Mouse (Mus musculus): Measurements from ENCODE around the gene Nacc2. TPM values are rescaled to one million over a fixed set of nuclear protein-coding genes. Genes with fewer than 3 reads are reported as not detected.

Nacc2 gene
- total RNA-seq, 2 experiments from 2014 or later: 64.5 to 75.9 TPM

DNA sequence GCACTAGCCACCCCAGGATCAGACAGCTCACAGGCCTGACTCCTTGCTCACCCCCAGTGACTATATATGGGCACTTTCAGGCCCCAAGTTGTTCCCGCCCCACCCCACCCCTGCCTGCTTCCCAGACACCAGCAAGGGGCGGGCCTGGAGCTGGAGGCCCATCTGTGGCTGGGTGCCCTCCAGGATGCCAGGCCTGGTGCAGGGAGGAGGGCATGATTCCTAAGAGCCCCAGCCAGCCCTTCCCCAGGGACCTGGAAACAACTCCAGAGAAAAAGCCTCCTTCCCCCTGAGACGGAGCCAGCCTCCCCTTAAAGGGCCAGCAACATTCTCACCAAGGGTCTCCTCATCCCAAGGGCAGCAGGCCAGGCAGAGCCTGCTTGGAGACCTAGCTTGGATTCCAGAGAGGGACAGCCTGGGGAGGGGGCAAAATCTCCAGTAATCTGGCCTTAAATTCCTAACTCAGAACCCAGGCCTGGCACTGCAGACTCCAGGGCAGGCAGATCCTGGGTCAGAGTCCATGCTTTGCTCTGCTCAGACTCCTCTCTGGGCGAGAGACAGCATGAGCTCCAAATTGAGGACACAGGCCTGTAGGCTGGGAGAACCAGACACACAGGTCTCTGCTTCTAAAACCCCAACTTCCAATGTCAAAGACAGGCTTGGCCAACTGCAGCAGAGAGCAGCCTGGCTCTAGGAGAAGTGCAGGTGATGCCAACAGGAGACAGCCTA, 4.3 kb downstream of the Nacc2 start:
- TF ChIP-seq CTCF (IDR thresholded peaks at IDR 0.05): no peak
- Histone ChIP-seq H3K4me3 (no peak overlapping the region), H3K27ac (peak overlapping the region; percentile 24)
- DNase-seq (ENCODE audit: extremely low spot score in 1 of 2, low spot score in 2 of 2): no peak
- intact Hi-C loops (cut with DNase I): loop anchor here (2.0 kb wide), 1 partner anchor 26 kb away; no protein-coding TSS in a partner anchor

GRCm38 (mm10) chr2:26117580-26117979, 5.4 kb downstream of the Nacc2 start:
- DNase-seq (ENCODE audit: extremely low spot score in 1 of 2, low spot score in 2 of 2): no peak
- H3K4me3 ChIP-seq: no peak overlapping the region
- H3K27ac ChIP-seq: no peak overlapping the region
- no peak for TF ChIP-seq CTCF (IDR thresholded peaks at IDR 0.05)
- intact Hi-C loops (cut with DNase I): no loop called here

DNA sequence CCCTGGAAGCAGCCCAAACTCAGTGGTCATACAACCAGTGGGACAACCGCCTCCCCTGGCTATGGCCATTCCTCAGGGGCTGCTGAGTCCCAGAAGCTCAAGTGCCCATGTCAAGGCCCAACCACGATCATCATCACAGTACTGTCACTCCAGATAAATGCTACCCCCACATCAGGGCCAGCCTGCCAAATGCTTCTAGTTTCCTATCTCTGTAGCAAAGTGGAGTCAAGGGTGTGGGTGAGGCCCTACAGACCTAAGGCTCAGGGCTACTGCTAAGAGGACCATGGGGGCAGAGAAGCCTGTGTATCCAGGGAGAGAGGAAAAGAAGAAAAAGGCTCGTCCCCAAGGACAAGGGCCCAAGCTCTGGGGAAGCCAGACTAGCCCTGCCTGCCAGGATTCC, 6.5 kb downstream of the Nacc2 start:
- intact Hi-C loops (cut with DNase I): no loop called here
- no peak for TF ChIP-seq CTCF (IDR thresholded peaks at IDR 0.05)
- no peak overlapping the region for H3K27ac ChIP-seq

DNA sequence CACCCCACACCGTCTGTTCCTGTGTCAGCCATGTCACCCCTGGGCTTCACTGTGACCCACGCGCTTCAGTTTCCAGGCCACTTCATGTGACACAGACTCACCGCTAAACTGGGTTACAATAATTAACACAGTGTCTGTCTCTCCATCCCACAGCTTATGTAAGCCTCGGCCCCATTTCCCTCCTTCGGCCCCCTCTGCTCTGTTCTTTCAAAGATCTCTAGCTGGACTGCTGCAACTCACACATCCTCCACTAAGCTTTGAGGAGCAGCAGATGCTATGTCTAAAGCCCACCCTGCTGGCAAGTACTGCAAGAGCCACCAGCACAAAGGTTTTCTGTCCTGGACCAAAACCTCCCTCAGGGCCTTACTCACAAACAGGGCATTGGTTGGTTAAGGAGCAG, 7.8 kb downstream of the Nacc2 start:
- TF ChIP-seq CTCF (IDR thresholded peaks at IDR 0.05): no peak; the same call in 1 of the 2 replicates
- Histone ChIP-seq H3K4me3 (no peak overlapping the region), H3K27ac (no peak overlapping the region)
- intact Hi-C loops (cut with DNase I): no loop called here
- no peak for DNase-seq (ENCODE audit: extremely low spot score in 1 of 2, low spot score in 2 of 2)

More for the DNA sequence above, 6.5 kb downstream of the Nacc2 start:
- no peak for DNase-seq (ENCODE audit: extremely low spot score in 1 of 2, low spot score in 2 of 2)
- no peak overlapping the region for H3K4me3 ChIP-seq

DNA sequence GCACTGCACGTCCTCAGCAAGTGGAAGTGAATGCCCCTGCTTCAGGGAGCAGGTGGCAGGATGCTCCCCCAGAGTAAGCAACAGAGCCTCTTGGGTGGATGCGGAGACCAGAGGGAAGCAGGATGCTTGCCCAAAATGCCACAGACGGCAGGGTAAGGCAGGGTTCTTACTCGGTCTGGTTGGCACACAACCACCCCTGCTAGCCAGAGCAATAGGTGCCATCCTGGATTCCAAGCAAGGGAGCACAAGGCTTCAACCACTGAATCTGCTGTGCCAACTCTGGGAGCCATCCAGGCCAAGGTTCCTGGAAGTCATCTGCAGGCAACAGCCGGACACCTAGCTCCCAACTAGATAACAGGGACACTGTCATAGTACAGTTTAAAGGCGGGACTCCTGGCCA, 14.8 kb downstream of the Nacc2 start:
- Histone ChIP-seq H3K4me3 (no peak overlapping the region), H3K27ac (no peak overlapping the region)
- intact Hi-C loops (cut with DNase I): no loop called here
- TF ChIP-seq CTCF (IDR thresholded peaks at IDR 0.05): no peak
- DNase-seq (ENCODE audit: extremely low spot score in 1 of 2, low spot score in 2 of 2): no peak

GRCm38 (mm10) chr2:26107011-26107410, 16.0 kb downstream of the Nacc2 start:
- no peak overlapping the region for H3K4me3 ChIP-seq
- DNase-seq (ENCODE audit: extremely low spot score in 1 of 2, low spot score in 2 of 2): no peak
- no peak for TF ChIP-seq CTCF (IDR thresholded peaks at IDR 0.05)
- intact Hi-C loops (cut with DNase I): no loop called here
- H3K27ac ChIP-seq: no peak overlapping the region

GRCm38 (mm10) chr2:26106233-26106632, 16.8 kb downstream of the Nacc2 start:
- no peak for DNase-seq (ENCODE audit: extremely low spot score in 1 of 2, low spot score in 2 of 2)
- intact Hi-C loops (cut with DNase I): no loop called here
- no peak overlapping the region for H3K27ac ChIP-seq
- H3K4me3 ChIP-seq: no peak overlapping the region
- TF ChIP-seq CTCF (IDR thresholded peaks at IDR 0.05): no peak

DNA sequence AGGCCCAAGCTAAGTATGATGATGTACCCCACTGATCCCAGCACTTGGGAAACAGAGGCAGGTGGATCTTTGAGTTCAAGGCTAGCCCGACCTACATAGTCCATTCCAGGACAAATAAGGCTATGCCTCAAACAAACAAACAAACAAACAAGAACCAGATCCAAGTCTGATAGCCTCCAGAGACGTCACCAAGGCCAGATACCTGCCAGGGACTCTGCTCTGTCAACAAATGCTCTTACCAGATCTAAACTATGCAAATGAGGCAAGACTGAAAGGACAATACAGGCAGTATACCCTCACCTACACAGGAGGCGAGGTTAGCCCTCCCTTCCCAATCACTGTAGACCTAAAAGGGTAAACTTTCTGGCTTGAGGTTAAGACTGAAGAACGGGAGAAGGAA, 22.7 kb downstream of the Nacc2 start:
- no peak for DNase-seq (ENCODE audit: extremely low spot score in 1 of 2, low spot score in 2 of 2)
- intact Hi-C loops (cut with DNase I): no loop called here
- H3K27ac ChIP-seq: no peak overlapping the region
- no peak overlapping the region for H3K4me3 ChIP-seq
- no peak for TF ChIP-seq CTCF (IDR thresholded peaks at IDR 0.05)

DNA sequence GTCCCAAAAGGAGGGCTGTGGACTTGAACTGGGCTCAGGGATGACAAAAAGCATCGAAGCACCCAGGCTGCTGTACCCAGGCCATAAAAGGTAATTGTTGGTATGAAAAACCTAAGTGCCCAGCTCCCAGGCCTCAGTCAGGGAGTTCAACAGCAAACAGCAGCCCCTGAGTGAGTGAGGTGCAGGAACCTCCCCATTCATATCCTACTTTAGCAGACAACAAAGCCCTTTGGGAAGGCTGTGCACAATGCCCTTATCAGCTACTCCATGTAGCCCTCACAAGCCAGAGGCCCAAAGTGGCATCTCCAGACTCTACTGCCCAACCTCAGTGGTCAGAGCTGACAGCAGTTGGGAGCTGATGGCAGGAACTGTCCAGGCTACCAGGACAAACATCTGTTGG, 23.2 kb downstream of the Nacc2 start:
- Histone ChIP-seq H3K27ac (no peak overlapping the region), H3K4me3 (no peak overlapping the region)
- intact Hi-C loops (cut with DNase I): no loop called here
- DNase-seq (ENCODE audit: extremely low spot score in 1 of 2, low spot score in 2 of 2): no peak
- no peak for TF ChIP-seq CTCF (IDR thresholded peaks at IDR 0.05)

GRCm38 (mm10) chr2:26099260-26099659, 23.8 kb downstream of the Nacc2 start:
- Histone ChIP-seq H3K4me3 (no peak overlapping the region), H3K27ac (no peak overlapping the region)
- no peak for TF ChIP-seq CTCF (IDR thresholded peaks at IDR 0.05)
- no peak for DNase-seq (ENCODE audit: extremely low spot score in 1 of 2, low spot score in 2 of 2)
- intact Hi-C loops (cut with DNase I): no loop called here

DNA sequence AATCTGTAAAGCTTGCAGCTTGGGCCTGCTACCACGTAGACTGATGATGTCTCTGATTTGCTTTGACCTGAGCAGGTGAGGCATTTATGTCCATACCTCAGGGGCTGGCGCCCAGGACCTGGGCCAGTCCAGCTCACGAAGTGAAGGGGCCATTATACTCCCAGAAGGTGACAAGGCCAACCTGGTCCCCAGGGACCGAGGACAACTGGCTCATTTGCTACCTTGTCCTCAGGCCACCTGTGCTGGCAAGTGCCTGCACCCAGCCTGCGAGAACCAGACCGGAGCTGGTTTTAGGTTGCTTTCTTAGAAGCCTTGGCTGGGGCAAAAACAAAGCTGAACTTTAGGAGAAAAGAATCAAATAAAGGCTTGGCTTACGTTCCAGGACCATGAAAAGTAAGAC, 29.1 kb downstream of the Nacc2 start:
- no peak overlapping the region for H3K4me3 ChIP-seq
- DNase-seq (ENCODE audit: extremely low spot score in 1 of 2, low spot score in 2 of 2): no peak
- no peak overlapping the region for H3K27ac ChIP-seq
- TF ChIP-seq CTCF (IDR thresholded peaks at IDR 0.05): no peak
- intact Hi-C loops (cut with DNase I): loop anchor here (2.0 to 5.0 kb wide), 3 partner anchors 25 to 39 kb away; no protein-coding TSS in a partner anchor

DNA sequence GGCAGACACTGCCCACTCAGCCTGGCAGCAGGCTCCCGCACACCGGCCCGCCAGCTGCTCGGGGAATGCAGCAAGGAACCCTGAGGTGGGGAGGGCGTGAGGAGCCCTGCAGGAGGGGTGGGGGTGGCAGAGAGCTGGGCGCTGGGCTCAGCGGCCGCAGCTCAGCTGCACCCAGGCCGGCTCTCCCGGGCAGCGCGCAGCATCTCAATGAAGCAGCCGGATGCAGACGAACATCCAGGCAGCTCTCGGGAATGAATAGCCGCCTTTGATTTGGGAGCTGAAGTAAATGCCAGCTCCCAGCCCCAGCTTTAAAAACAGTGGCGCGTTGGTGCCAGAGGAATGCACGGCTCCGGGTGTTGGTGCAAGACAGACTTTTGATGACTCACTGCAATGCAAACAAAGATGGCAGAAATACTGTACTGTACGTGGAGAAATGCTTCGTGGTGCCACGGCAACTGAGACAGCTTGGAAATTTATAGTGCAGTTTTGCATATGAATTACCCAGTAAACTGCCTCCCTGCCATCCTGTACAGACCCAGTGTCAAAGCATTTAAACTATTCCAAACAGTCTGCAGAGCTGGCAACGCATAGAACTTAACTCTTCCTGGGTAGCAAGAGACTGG, 31.1 kb downstream of the Nacc2 start:
- intact Hi-C loops (cut with DNase I): loop anchor here (1.0 to 5.0 kb wide), 6 partner anchors 26 to 49 kb away; no protein-coding TSS in a partner anchor
- H3K4me3 ChIP-seq: peak overlapping the region; percentile 50
- DNase-seq (ENCODE audit: extremely low spot score in 1 of 2, low spot score in 2 of 2): peak; percentile 75 to 76
- TF ChIP-seq CTCF (IDR thresholded peaks at IDR 0.05): no peak
- H3K27ac ChIP-seq: peak overlapping the region; percentile 87
